Mouse (Mus musculus): Measurements from ENCODE around the gene Msi2.

DNA sequence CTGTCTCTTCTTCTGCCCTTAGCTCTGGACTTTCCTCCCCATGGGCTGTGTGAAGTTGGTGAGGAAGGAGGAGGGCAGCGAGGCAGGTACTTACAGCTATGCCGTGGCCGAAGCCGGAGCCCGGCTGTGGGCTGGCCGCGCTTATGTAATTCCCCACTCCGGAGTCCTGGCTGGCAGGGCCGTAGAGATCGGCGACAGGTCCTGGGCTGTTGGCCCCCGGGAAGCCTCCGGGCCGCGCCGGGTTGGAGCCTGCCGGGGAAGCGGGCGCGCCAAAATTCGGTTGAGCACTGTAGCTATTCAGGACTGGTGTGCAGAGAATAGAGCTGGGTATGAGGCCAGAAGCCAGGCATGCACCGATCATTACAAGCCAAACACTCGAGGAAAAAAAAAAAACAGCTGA, 369.6 kb downstream of the Msi2 start:
- TF ChIP-seq FLI1 (IDR thresholded peaks at IDR 0.05; ENCODE audit: low read length) (no peak), GATA1 (IDR thresholded peaks at IDR 0.05; ENCODE audit: borderline replicate concordance, low read length) (no peak)
